1 mouse cellular context compared by ENCODE assay signal in genomic region chr15:81829208-81829580, GRCm38 (mm10).
TF ChIP-seq lines count a peak whose summit lies in the region.

No protein-coding gene starts in this region.

TF ChIP-seq in CH12.LX, 34 proteins besides CTCF, POLR2A, EP300 and RAD21:
- TF ChIP-seq NRF1 (IDR thresholded peaks at IDR 0.05; ENCODE audit: low read depth, low read length) (no peak), USF2 (conservative IDR thresholded peaks at IDR 0.05; ENCODE audit: low read depth, low read length) (no peak), UBTF (IDR thresholded peaks at IDR 0.05; ENCODE audit: low read depth, low read length) (no peak), TBP (conservative IDR thresholded peaks at IDR 0.05; ENCODE audit: low read depth, low read length) (no peak), IRF4 (IDR thresholded peaks at IDR 0.05; ENCODE audit: low read depth, low read length) (no peak), SMC3 (IDR thresholded peaks at IDR 0.05; ENCODE audit: low read depth, low read length) (no peak), MYC (IDR thresholded peaks at IDR 0.05; ENCODE audit: low read depth, low read length) (no peak), JUND (conservative IDR thresholded peaks at IDR 0.05; ENCODE audit: low read depth, low read length) (no peak), MAZ (IDR thresholded peaks at IDR 0.05; ENCODE audit: low read depth, low read length) (no peak), CHD2 (IDR thresholded peaks at IDR 0.05; ENCODE audit: low read length) (no peak)
